Mouse (Mus musculus): Measurements from ENCODE around the gene Tspan10. TPM values are rescaled to one million over a fixed set of nuclear protein-coding genes. Genes with fewer than 3 reads are reported as not detected.

Gene Tspan10
- total and polyA plus RNA-seq, 2 experiments from 2014 or later, result 0.11 TPM; not detected in 1

GRCm38 (mm10) chr11:120467051-120467735, 24.7 kb downstream of the Tspan10 start, which contains the start of gene Arl16:
TSS of gene Arl16 (minus strand) at chr11:120467607.
- peak; percentile 100 for DNase-seq (ENCODE audit: low spot score)
- Histone ChIP-seq H3K27ac (ENCODE audit: low read depth, low read length) (peak within 1 kb of the TSS; percentile 80), H3K9ac (replicated peaks; ENCODE audit: low read length, poor library complexity, severe bottlenecking) (peak within 1 kb of the TSS; percentile 96), H3K4me1 (ENCODE audit: insufficient read depth, low read length) (peaks cover 15% of the 10 kb centered on the region; the same call in 1 of the 2 replicates), H3K36me3 (ENCODE audit: insufficient read depth, low read length) (peaks cover 38% of the 10 kb centered on the region), H3K27me3 (ENCODE audit: insufficient read depth, low read length) (no peaks in the 10 kb centered on the region), H3K4me2 (ENCODE audit: low read depth, low read length, poor library complexity, severe bottlenecking) (peak within 1 kb of the TSS; percentile 92), H3K9me3 (ENCODE audit: low read length) (no peaks in the 10 kb centered on the region), H3K4me3 (ENCODE audit: low read depth, low read length) (peak within 1 kb of the TSS; percentile 94)
- ATAC-seq (ENCODE audit: low FRiP score), result peak; percentile 100
- under 1% methylated on average over 51 of the region's 54 CpGs for WGBS
- TF ChIP-seq CTCF (IDR thresholded peaks at IDR 0.05), result peak; percentile 13; the same call in 1 of the 2 replicates

- Histone ChIP-seq H3K27ac (ENCODE audit: low read depth, low read length) (peak overlapping the region; percentile 67), H3K27me3 (ENCODE audit: insufficient read depth, low read length) (no peaks in the 10 kb centered on the region), H3K36me3 (ENCODE audit: insufficient read depth, low read length) (peaks cover 38% of the 10 kb centered on the region), H3K9ac (replicated peaks; ENCODE audit: low read length, poor library complexity, severe bottlenecking) (peak overlapping the region; percentile 96), H3K4me1 (ENCODE audit: insufficient read depth, low read length) (peaks cover 15% of the 10 kb centered on the region; the same call in 1 of the 2 replicates), H3K9me3 (ENCODE audit: low read length) (no peaks in the 10 kb centered on the region), H3K4me2 (ENCODE audit: low read depth, low read length, poor library complexity, severe bottlenecking) (peak overlapping the region; percentile 92), H3K4me3 (ENCODE audit: low read depth, low read length) (peak overlapping the region; percentile 94)
- DNase-seq (ENCODE audit: low spot score) (no peak), ATAC-seq (ENCODE audit: low FRiP score) (no peak)
- no peak for TF ChIP-seq CTCF (IDR thresholded peaks at IDR 0.05)
- under 1% methylated on average over 30 of the region's 33 CpGs for WGBS
These were observed 25.3 kb downstream of the Tspan10 start for GRCm38 (mm10) chr11:120467736-120468092.

DNA sequence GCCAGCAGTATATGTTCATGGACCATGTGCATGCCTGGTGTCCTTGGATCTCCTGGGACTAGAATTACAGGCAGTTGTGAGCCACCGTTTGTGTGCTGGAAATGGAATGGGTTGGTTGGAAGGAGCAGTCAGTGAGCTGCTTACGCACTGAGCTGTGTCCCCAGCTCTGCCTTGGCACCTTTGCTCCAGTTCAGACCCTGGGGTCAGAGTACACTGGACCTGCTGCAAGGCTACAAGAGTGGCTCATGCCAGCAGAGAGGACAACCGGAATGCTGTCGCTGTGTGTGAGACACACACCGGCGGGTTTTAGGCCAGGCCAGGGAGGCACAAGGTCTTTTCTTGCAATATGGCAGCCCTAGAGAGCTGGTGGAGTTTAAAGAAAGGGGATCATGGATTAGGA, 29.6 kb downstream of the Tspan10 start:
- no peak for ATAC-seq (ENCODE audit: low FRiP score)
- Histone ChIP-seq H3K27me3 (ENCODE audit: insufficient read depth, low read length) (no peaks in the 10 kb centered on the region), H3K9ac (replicated peaks; ENCODE audit: low read length, poor library complexity, severe bottlenecking) (no peak overlapping the region), H3K27ac (ENCODE audit: low read depth, low read length) (no peak overlapping the region), H3K4me3 (ENCODE audit: low read depth, low read length) (no peak overlapping the region), H3K4me2 (ENCODE audit: low read depth, low read length, poor library complexity, severe bottlenecking) (no peak overlapping the region), H3K9me3 (ENCODE audit: low read length) (no peaks in the 10 kb centered on the region), H3K36me3 (ENCODE audit: insufficient read depth, low read length) (peaks cover 59% of the 10 kb centered on the region), H3K4me1 (ENCODE audit: insufficient read depth, low read length) (peaks cover 6% of the 10 kb centered on the region; the same call in 1 of the 2 replicates)
- TF ChIP-seq CTCF (IDR thresholded peaks at IDR 0.05), result no peak
- DNase-seq (ENCODE audit: low spot score), result no peak
- WGBS, result 94% methylated on average over 6 of the region's 6 CpGs

DNA sequence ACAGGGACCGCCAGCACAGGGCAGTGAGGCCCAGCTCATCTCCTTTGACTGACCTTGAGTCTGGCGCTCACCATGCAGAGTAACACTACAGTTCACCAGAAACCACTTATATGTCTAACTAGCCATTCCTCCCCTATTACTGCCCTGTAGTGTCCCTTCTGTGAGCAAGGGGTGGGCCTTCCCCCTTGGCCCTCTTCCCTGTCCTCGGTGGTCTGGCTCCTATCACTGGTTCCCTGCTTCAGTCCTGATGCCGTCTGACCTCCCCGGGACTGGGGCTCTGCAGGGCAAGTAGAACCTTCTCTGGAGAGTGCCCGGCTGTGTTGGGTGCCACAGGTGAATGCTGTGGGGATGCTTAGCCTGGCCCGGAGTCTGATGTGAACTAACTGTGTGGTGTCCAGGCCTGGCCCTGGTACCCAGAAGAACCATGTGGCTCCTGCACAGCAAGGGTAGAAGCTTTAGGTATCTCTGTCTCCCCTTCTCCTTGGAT, 41.0 kb downstream of the Tspan10 start:
- H3K9me3 ChIP-seq (ENCODE audit: low read length), result no peaks in the 10 kb centered on the region
- H3K4me2 ChIP-seq (ENCODE audit: low read depth, low read length, poor library complexity, severe bottlenecking), result no peak overlapping the region
- H3K27me3 ChIP-seq (ENCODE audit: insufficient read depth, low read length), result no peaks in the 10 kb centered on the region
- TF ChIP-seq CTCF (IDR thresholded peaks at IDR 0.05), result no peak
- H3K36me3 ChIP-seq (ENCODE audit: insufficient read depth, low read length), result peaks cover 56% of the 10 kb centered on the region
- 91% methylated on average over 7 of the region's 7 CpGs for WGBS
- peaks cover 3% of the 10 kb centered on the region; the same call in 1 of the 2 replicates for H3K4me1 ChIP-seq (ENCODE audit: insufficient read depth, low read length)
- H3K9ac ChIP-seq (replicated peaks; ENCODE audit: low read length, poor library complexity, severe bottlenecking), result no peak overlapping the region
- no peak overlapping the region for H3K4me3 ChIP-seq (ENCODE audit: low read depth, low read length)
- no peak for ATAC-seq (ENCODE audit: low FRiP score)
- peak overlapping the region; percentile 74 for H3K27ac ChIP-seq (ENCODE audit: low read depth, low read length)
- DNase-seq (ENCODE audit: low spot score), result no peak

GRCm38 (mm10) chr11:120484265-120484981, 42.0 kb downstream of the Tspan10 start, which contains the start of gene Mrpl12:
TSS of gene Mrpl12 (plus strand) at chr11:120484613.
- under 1% methylated on average over 59 of the region's 60 CpGs for WGBS
- H3K4me1 ChIP-seq (ENCODE audit: insufficient read depth, low read length), result peaks cover 3% of the 10 kb centered on the region; the same call in 1 of the 2 replicates
- DNase-seq (ENCODE audit: low spot score), result peak; percentile 99
- H3K27me3 ChIP-seq (ENCODE audit: insufficient read depth, low read length), result no peaks in the 10 kb centered on the region
- peak within 1 kb of the TSS; percentile 87 for H3K9ac ChIP-seq (replicated peaks; ENCODE audit: low read length, poor library complexity, severe bottlenecking)
- H3K36me3 ChIP-seq (ENCODE audit: insufficient read depth, low read length), result peaks cover 53% of the 10 kb centered on the region
- H3K4me3 ChIP-seq (ENCODE audit: low read depth, low read length), result peak within 1 kb of the TSS; percentile 75
- peak; percentile 24; the same call in 1 of the 2 replicates for TF ChIP-seq CTCF (IDR thresholded peaks at IDR 0.05)
- peak; percentile 95 for ATAC-seq (ENCODE audit: low FRiP score)
- no peaks in the 10 kb centered on the region for H3K9me3 ChIP-seq (ENCODE audit: low read length)
- H3K4me2 ChIP-seq (ENCODE audit: low read depth, low read length, poor library complexity, severe bottlenecking), result peak within 1 kb of the TSS; percentile 59
- peak within 1 kb of the TSS; percentile 74 for H3K27ac ChIP-seq (ENCODE audit: low read depth, low read length)

Data from midbrain, postnatal 0 days (tissue).